Mouse (Mus musculus): ENCODE measurements around the gene Xrcc4.
A peak's percentile ranks its signal among the peaks of the same experiment; 100 is the strongest.

Xrcc4 gene

DNA sequence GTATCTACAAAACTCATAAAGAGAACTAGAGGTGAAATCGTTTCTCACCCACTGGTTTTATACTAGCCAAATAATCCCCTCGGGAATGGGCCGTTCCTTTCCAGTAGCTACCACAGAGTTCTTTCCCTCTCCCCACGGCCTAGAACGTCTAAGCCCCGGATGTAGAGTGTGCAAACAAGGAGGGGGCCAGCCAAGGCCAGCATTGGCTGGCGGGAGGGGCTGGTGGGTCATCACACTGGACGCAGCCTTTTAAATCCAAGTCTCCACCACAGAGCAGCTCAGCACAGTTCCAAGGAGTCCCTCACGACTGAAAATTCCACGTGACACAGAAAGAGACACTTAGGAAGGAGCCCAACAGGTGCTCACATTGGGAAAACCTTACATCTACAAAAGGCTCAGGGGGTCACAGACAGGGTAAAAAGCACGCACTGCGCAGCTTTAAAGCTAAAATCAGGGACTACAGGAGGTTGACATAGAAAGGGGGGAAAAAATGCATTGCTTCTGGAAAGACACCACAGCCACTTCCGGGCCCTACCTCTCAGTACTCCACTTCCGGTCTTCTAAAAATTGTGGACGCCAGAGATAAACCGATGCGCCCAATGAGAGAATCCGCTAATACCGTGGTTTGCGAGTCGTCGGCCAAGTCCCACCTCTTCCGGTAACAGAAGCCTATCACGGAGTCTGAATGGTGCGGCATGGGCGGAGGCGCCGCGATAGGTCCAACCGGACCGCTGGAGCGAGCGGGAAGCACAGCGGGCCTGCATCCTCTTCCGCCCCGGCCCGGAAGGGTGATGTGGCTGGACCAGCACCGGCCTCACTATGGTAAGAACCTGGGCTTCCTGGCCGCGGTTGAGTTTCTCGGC lies at the start of gene Xrcc4, which contains the start of gene Tmem167:
TSS of gene Xrcc4 (minus strand) at position 647 of the 863 bp plus-strand sequence.
TSS of gene Tmem167 (plus strand) at position 162 of the 863 bp plus-strand sequence.
- peak; percentile 99 for DNase-seq (ENCODE audit: low read depth, low spot score)

- no peak for DNase-seq (ENCODE audit: low read depth, low spot score)
Observed at GRCm38 (mm10) chr13:90136156-90136910, 46.9 kb upstream of the Xrcc4 start.

GRCm38 (mm10) chr13:90111681-90112080 lies 22.3 kb upstream of the Xrcc4 start:
- DNase-seq (ENCODE audit: low read depth, low spot score), result no peak

GRCm38 (mm10) chr13:90108746-90109145 lies 19.3 kb upstream of the Xrcc4 start:
- peak; percentile 46 for DNase-seq (ENCODE audit: low read depth, low spot score)

DNA sequence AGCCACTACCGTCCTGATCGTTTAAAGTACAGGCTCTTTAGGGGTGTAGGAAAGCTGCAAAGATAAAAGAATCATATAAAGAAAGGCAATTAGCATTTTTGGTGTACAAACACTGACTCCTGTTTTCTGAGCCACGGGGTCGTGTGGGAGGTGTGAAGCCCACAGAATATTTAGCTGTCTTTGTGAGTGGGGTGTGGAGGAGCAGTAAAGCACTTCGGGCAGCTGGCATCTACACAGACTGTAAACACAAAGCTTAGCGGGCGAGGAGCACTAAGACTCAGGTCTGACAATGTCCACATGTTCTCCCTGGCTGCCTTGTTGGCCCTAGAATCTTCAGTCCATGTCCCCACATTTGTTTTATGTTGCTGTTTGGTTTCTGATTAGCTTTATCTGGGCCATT lies 16.7 kb upstream of the Xrcc4 start:
- no peak for DNase-seq (ENCODE audit: low read depth, low spot score)

DNA sequence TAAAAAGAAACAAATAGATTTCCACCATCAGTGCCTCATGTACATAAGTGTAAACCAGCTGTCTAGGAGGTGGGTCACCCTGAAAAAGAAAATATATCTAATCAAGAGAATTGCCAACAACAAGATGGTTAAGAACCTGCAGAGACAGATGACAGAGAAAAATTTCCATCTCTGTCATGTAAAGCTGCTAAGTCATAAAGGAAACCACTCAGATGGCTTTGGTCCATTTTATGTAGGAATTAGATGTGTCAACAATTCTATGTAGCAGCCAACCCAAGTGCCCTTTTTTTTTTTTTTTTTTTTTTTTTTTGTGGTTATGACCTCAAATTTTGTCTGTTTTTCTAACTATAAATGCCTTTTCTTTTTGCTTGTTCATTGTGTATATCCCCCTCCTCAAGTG lies 12.1 kb upstream of the Xrcc4 start:
- no peak for DNase-seq (ENCODE audit: low read depth, low spot score)

GRCm38 (mm10) chr13:90089825-90090183 lies 396 bp upstream of the Xrcc4 start:
- DNase-seq (ENCODE audit: low read depth, low spot score), result no peak

DNA sequence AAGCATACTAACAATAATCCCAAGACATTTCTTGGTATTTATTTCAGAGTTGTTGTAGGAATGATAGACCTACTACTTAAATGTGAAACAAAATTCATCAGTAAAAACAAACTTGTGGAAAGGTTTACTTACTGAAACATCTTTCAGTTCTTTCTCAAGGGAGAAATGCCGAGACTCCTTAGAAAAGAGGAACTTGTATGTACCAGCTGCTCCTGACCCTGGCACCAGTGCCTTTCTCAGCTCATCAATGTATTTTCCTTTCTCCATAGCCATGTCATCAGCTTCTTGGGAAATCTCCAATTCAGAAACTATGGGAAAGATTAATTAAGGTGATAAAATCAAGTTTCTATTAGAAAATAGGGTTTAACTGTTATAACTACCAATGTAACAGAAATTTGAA lies 27.5 kb downstream of the Xrcc4 start:
- DNase-seq (ENCODE audit: low read depth, low spot score), result no peak

DNA sequence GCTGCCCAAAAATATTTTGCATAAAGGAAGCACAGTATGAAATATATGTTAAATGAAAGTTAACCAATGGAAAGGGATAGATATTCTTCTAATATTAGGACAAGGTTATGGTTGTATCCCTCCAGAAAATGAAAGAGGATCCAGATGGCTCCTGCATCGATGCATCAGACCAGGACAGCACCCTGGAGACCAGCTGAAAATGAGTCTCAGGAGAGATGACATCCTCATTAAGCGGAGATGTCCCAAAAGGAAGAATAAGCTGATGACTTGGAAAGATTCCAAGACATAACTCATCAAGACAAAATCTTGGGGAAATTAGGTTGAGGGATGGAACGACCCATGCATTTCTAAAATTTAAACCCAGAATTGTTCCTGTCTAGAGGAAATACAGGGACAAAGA lies 37.0 kb downstream of the Xrcc4 start:
- DNase-seq (ENCODE audit: low read depth, low spot score), result no peak

DNA sequence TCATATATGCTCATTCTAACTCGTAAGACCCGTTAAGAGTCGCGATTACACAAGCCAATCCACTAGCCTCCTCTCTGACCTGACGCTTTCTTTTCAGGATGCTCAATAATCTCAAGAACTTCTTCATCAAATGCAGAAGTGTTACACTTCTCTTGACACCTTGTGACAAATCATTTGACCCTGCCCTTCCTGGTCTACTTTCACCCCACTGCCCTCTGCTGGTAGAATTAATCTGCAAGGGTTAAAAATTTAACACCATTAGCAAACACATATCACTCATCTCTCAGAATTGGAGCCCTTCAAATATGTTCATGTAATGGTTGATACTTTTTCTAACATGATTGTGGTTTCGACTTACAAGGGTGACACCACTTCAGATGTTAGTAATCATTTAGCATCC lies 37.7 kb downstream of the Xrcc4 start:
- DNase-seq (ENCODE audit: low read depth, low spot score), result peak; percentile 23

- DNase-seq (ENCODE audit: low read depth, low spot score), result peak; percentile 9
Observed at GRCm38 (mm10) chr13:90039613-90040012, 49.8 kb downstream of the Xrcc4 start.

- no peak for DNase-seq (ENCODE audit: low read depth, low spot score)
Observed at GRCm38 (mm10) chr13:90032977-90033376, 56.4 kb downstream of the Xrcc4 start.

GRCm38 (mm10) chr13:90032523-90032922 lies 56.9 kb downstream of the Xrcc4 start:
- no peak for DNase-seq (ENCODE audit: low read depth, low spot score)

DNA sequence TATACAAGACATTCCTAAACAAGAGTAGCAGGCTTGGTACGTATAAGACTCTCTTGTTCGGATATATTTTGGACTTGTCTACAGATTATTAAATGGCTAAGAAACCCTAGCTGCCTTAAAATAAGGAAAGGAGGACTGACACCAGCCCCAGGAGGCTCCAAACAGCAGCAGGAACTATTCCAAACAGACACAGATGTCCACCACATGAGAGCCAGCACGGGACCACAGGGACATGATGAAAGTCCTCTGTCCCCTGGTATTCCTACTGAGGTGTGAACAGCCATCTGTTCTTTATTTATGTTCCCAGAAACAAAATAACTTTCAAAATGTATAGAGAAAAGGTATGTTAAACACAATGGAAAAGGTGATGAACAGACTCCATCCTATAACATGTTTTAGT lies 58.5 kb downstream of the Xrcc4 start:
- no peak for DNase-seq (ENCODE audit: low read depth, low spot score)

DNA sequence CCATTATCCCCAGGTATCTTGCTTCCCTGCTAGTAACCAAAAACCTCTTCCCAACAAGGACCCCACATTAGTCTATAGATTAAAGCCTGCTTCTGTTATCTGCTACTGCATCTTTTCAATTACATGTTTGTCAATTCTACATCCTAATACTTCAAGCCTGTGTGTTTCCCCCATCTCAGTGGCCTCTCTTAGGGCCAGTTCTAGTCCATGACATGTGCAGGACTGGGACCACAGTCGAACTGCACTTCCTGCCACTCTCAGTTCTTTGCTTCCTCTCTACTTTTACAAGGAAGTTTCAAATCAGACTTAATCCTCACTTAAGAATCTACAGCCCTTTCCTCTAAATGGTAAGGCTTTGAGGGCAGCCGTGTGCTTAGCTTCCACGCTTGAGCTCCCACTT lies 76.8 kb downstream of the Xrcc4 start:
- DNase-seq (ENCODE audit: low read depth, low spot score), result no peak

- DNase-seq (ENCODE audit: low read depth, low spot score), result no peak
Observed at GRCm38 (mm10) chr13:90012198-90012597, 77.2 kb downstream of the Xrcc4 start.

DNA sequence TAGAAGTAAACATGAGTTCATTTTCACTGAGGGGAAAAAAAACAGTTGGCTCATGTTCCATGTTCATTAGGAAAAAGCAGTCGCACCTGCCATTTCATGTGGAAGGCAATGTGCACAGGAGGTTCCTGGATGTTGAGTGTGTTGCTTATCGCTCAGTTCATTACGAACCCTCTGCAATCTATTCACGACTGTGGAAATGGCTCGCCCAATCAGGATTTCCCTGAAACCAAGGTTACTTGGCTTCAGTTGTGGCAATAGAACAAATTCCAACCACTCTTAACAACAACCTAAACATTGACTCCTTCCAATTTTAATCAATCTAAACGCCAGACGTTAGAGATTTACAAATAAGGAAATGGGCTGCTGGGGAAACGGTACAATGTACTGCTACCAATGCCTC lies 78.3 kb downstream of the Xrcc4 start:
- DNase-seq (ENCODE audit: low read depth, low spot score), result no peak

GRCm38 (mm10) chr13:90009786-90010185 lies 79.6 kb downstream of the Xrcc4 start:
- no peak for DNase-seq (ENCODE audit: low read depth, low spot score)

GRCm38 (mm10) chr13:90005561-90005960 lies 83.8 kb downstream of the Xrcc4 start:
- no peak for DNase-seq (ENCODE audit: low read depth, low spot score)

GRCm38 (mm10) chr13:89997531-89997930 lies 91.9 kb downstream of the Xrcc4 start:
- DNase-seq (ENCODE audit: low read depth, low spot score), result no peak

DNA sequence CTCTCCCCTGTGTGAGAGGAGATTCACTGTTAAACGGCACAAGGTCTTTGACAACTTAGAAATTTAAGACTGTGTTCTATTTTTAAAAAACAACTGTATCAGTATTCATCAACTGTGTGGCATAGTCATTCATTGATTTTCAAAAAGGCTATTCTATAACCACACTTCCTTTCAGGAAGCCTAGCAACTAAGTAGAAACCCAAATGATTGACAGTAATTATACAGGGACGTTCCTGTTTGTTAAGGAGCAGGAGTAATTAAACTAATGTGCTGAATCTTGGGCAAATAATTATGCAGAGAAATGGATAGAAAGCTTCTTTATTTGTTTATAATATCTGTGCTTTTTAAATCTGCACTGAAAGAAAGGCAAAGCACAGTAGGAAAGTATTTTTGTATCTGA lies 103.3 kb downstream of the Xrcc4 start:
- DNase-seq (ENCODE audit: low read depth, low spot score), result no peak

DNA sequence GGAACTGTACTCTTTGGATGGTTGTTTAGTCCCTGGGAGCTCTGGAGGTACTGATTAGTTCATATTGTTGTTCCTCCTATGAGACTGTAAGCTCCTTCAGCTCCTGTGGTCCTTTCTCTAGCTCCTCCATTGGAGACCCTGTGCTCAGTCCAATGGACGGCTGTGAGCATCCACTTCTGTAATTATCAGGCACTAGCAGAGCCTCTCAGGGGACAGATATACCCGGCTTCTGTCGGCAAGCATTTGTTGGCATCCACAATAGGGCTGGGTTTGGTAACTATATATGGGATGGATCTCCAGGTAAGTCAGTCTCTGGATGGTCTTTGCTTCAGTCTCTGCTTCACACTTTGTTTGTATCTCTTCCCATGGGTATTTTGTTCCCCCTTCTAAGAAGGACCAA lies 118.5 kb downstream of the Xrcc4 start:
- DNase-seq (ENCODE audit: low read depth, low spot score), result no peak

GRCm38 (mm10) chr13:89968671-89969070 lies 120.7 kb downstream of the Xrcc4 start:
- no peak for DNase-seq (ENCODE audit: low read depth, low spot score)
